Mouse (Mus musculus) gastrocnemius, adult 8-10 months (tissue): ENCODE results near the gene Itgb2. TPM values are rescaled to one million over a fixed set of nuclear protein-coding genes. Genes with fewer than 3 reads are reported as not detected.

Source experiments
- DNase-seq, 2 experiments: peaks; one replicate each; pipeline ENCODE4 v3.0.0; 2022; ENCODE audit warnings: low spot score in 2 of 2
- total RNA-seq, 4 experiments: library from RNA; stranded (reverse); gene quantifications; 2 replicates each; pipeline ENCODE4 v1.2.4; 2022

Gene Itgb2
- total RNA-seq, 4 experiments from 2014 or later, result 0.48 to 0.99 (median 0.88) TPM

DNA sequence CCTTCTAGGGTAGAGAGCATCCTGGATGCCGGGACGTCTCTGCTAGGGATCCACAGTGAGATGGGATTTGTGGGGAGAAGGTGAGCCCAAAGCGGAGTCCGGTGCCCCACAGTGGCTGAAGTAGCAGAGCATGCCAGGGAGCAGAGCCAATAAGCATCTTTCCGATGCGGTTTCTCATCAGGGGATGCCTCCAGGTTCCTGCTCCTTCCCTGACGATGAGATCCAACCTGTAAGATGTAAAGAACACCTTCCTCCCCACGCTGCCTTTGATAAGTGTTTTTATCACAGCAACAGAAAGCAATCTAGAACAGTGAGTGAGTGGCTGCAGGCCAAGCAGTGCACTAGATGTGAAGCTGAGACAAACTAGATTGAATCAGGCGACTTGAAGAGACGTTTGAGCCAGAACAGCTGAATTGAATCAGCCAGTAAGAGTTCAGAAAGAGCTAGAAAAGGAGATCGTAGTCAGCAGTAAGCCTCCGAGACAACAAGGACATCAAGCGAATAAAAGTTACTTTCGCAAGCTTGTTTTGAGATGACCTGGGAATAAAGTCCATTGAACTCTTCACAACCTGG, 13.6 kb upstream of the Itgb2 start:
- no peak for DNase-seq

DNA sequence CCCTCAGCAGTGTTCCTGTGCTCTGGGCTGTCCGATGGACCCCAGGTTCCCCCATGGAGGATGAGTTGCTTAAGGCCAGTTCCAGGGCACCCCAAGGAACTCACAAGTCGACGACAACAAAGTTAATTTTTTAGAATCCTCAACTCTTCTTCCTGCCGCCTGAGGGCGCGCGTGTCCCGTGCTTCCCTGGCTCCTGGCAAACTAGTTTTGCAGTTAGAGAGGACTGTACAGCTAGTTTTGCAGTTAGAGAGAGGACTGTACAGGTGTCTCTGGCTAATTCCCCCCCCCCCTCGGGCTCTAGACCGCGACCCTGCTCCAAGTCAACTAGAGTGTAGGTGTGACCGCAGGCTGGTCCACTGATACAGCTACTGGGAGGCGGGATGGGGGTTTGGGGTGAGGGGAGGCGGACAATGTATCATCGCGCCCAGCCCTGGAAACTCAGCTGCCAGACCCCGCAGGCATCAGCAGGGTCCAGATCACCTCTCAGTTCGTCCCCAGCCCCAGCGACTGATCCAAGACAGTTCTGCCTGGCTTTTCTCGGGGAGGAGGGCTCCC, 12.9 kb upstream of the Itgb2 start:
- DNase-seq, result no peak

- no peak for DNase-seq
These were observed 12.3 kb upstream of the Itgb2 start for GRCm38 (mm10) chr10:77517801-77518200.

DNA sequence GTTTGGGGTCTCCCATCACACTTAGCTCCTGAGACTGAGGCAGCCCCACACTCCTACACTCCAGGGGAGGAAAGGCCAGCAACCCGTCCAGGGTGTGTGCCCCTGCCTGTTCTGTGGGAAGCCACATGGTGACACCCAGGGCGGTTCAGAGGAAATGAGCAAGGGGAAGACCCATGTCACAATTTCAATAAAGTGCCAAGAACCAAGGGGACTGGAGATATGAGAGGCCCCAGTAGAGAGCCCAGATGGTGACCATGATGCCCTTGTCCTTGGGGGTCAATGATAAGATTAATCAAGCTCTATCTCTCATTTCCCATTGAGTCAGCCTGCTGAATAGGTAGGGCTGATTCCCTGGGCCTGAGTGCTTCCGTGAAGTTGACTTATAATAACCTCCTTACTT, 10.9 kb upstream of the Itgb2 start:
- DNase-seq, result no peak

GRCm38 (mm10) chr10:77520497-77520896, 9.6 kb upstream of the Itgb2 start:
- no peak for DNase-seq

- DNase-seq, result no peak
These were observed 7.9 kb upstream of the Itgb2 start for GRCm38 (mm10) chr10:77522021-77522731.

GRCm38 (mm10) chr10:77522746-77523145, 7.3 kb upstream of the Itgb2 start:
- no peak for DNase-seq

- DNase-seq, result no peak
These were observed 6.7 kb upstream of the Itgb2 start for GRCm38 (mm10) chr10:77523321-77523720.

GRCm38 (mm10) chr10:77526488-77526887, 3.6 kb upstream of the Itgb2 start:
- no peak for DNase-seq

DNA sequence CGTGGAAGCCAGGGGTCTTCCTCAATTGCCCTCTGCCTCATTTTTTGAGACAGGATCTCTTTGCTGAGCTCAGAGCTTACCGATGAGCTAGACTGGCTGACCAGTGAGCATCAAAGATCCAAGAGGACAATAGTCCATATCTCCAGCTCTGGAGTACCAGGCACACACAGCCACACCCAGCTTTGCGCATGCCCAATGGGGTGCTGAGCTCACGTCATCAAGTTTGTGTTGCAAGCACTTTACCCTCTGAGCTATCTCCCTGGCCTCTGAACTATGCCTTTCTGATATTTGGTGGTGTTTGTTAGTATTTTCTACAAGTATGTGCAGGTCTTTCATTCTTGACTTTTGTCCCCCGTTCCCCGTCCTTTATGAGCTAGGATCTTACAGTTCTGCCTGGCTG, 1.4 kb upstream of the Itgb2 start:
- DNase-seq, result no peak

DNA sequence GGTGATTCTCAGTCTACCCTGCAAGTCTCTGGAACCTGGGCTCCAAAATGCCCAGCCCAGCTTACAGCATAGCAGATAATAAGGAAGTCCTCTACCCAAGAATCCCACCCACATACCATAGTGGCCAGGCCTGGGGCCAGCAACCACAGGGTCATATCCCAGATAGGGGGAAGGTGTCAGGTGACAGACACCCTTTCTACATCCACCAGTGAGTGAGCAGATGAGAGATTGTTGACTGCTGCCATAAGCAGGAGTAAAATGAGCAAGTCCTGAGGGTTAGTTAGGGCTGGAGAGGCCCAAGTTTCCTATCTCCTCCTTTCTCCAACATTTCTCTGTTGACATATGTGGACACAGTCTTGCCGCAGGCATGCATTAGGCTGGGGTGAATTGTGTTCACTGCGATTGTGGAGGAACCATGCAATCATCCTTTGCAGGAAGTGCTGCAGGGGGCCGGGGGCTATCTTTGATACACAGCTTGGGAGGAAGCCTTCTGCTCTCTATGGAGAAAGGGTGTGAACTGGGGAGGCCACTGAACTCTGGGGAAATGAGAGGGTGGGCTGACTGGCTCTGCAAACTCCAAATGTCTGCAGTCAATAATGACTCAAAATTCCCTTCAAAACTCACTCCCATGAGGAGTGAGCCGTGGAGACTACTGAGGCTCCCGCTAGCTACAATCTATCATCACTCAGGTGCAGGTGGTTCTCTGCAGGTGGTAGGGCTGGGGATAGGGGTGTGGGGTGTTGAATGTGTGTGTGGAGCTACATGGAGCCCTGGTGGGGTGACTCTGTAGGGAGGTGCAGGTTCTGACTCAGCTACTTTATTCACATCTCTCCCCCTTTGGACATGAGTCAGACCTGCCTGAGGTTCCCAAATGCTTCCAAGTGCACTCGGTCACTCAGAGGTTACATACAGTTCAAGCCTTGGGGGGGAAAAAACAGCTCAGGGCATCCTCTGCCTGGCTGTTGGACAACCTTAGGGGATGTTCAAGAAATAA, 1.3 kb downstream of the Itgb2 start:
- DNase-seq, result no peak

DNA sequence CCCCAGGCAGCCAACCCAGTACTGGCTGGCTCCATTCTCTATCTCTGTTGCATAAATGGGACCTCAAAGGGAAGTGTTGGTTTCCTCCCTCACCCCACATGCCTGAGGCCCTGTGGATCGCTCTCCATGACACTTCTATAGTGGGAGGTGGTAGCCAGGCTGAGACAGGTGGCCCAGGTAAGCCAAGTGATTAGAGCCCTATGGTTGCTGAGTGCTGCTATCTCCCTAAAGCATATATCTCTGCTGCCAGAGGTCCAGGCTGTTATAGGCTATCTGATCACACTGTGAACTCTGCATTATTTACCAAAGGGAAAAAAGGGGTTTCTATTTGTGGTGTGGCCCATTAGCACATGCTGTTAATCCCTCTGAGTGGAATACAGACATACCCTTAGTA, 2.0 kb downstream of the Itgb2 start:
- no peak for DNase-seq

- DNase-seq, result no peak
These were observed 6.7 kb downstream of the Itgb2 start for GRCm38 (mm10) chr10:77536727-77537126.

DNA sequence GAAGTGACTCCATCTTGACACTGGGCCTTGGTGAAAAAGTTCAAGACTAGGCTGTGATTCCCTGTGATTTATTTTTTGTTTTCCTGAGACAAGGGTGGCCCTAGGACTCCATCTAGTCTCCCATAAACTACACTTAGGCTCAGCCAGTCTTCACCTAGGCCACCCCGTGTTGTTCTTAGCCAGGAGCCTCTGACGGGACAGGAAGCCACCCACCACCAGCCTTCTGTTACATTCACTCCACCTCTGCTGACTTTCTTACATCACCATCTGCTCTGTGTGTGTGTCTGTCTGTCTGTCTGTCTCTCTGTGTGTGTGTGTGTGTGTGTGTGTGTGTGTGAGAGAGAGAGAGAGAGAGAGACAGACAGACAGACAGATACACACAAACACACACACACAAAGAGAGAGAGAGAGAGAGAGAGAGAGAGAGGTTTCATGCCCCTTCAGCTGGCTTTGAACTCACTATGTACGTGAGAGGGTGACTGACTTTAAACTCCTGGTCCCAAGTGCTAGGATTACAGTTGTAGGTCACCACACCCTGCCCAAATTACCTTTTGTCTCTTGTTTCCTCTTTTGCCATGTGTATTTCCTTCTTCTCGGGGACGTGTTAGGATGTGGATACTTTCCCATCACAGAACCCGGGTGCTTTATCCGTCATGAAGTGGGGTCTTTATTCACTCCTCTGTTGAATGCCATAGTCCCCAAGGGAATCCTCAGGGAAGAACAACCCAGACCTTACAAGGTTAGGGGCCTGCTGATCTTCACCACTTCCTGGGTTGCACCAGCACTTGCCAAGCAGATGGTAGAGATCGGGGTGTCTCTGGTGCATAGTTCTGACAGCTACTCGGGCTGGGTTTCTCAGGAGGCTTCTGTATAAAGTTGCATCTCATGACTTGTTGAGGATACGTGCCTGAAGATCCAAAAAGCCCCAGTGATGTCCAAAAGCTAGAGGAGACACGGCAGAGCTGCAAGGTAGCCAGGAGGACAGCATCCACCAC, 7.5 kb downstream of the Itgb2 start:
- no peak for DNase-seq

DNA sequence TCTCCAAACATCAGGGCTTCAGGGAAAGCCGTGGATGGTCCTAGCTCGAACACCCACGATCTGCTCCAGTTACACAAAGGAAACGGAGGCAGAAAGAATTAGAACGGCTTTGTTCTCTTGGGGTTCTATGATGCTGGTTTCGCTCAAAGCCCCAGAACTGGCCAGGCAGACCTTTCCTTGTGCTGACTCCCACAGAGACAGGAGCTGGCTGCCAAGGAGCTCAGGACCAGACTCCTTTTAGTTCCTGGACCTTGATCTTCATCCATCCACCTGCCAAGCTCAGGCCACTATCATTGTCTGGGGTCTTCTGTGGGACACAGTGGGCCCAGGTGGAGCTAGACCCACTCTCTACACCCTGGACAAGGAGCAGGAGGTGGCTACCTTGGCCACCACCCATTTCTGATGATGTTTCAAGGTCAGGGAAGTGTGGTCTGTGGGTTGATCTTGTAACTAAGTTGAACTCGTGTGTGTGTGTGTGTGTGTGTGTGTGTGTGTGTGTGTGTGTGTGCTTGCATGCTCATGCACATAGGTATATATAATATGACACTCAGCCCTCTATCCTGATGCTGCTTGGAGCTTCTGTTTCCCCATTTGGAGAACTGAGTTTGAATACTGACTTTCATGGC, 9.4 kb downstream of the Itgb2 start:
- no peak for DNase-seq

GRCm38 (mm10) chr10:77540576-77541102, 10.6 kb downstream of the Itgb2 start:
- no peak for DNase-seq

GRCm38 (mm10) chr10:77541864-77542666, 12.0 kb downstream of the Itgb2 start:
- DNase-seq, result no peak

DNA sequence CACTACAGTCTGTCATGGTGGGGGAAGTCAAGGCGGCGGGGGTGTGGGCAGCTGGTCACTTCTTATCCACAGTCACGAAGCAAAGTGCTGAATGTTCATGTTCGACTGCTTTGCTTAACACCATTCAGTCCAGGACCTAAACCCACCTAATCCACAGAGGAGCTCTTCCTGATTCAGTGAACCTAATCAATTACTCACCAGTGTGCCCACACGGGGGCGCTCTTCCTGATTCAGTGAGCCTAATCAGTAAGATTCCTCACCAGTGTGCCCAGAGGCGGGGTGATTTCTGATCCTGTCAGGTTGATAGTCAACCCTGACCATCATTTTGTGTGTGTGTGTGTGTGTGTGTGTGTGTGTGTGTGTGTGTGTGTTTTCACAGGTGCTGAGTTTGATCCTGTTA, 13.2 kb downstream of the Itgb2 start:
- DNase-seq, result no peak

GRCm38 (mm10) chr10:77544916-77545315, 14.9 kb downstream of the Itgb2 start:
- DNase-seq, result peak; percentile 77 to 85
